Mouse (Mus musculus): ENCODE results near the gene Plppr1.

Gene Plppr1

GRCm38 (mm10) chr4:49101934-49102768 lies 43.1 kb downstream of the Plppr1 start:
- no peak for TF ChIP-seq NANOG (IDR thresholded peaks at IDR 0.05; ENCODE audit: borderline replicate concordance, low read length)
- TF ChIP-seq CTCF (conservative IDR thresholded peaks at IDR 0.05; ENCODE audit: low read length): no peak
- TF ChIP-seq POU5F1 (IDR thresholded peaks at IDR 0.05; ENCODE audit: borderline replicate concordance, low read length): no peak
- Histone ChIP-seq H3K9me3 (ENCODE audit: low read length) (no peaks in the 10 kb centered on the region), H3K36me3 (ENCODE audit: insufficient read depth, low read length) (no peaks in the 10 kb centered on the region)

DNA sequence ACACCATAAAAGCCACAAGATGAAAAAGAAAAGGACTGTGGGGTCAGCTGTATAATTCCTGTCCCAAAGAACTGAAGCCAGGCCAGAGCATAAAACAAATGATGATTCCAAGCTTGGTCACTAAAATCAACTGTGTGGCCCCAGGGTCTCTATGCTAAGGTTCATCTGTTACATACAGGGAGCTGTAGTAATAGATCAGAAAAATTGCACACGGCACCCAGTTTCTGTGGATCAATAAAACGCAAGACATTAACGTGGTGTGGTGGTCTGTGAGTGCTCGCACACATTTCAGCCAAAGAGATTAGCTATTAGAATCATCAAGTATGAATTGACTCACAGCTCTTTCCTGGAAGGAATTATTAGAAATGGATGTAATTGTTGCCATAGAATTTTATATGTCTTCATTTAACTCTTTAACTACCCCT lies 43.7 kb downstream of the Plppr1 start:
- Histone ChIP-seq H3K4me1 (replicated peaks; ENCODE audit: low read depth, low read length) (no peaks in the 10 kb centered on the region), H3K27me3 (ENCODE audit: insufficient read depth, low read length) (no peaks in the 10 kb centered on the region), H3K9me3 (ENCODE audit: low read length) (no peaks in the 10 kb centered on the region), H3K36me3 (ENCODE audit: insufficient read depth, low read length) (no peaks in the 10 kb centered on the region), H3K4me3 (replicated peaks; ENCODE audit: low read length) (no peak overlapping the region)
- TF ChIP-seq CTCF (conservative IDR thresholded peaks at IDR 0.05; ENCODE audit: low read length) (no peak), NANOG (IDR thresholded peaks at IDR 0.05; ENCODE audit: borderline replicate concordance, low read length) (no peak), POU5F1 (IDR thresholded peaks at IDR 0.05; ENCODE audit: borderline replicate concordance, low read length) (no peak)

More at GRCm38 (mm10) chr4:49101934-49102768, 43.1 kb downstream of the Plppr1 start:
- no peaks in the 10 kb centered on the region for H3K4me1 ChIP-seq (replicated peaks; ENCODE audit: low read depth, low read length)
- H3K27me3 ChIP-seq (ENCODE audit: insufficient read depth, low read length): no peaks in the 10 kb centered on the region
- H3K4me3 ChIP-seq (replicated peaks; ENCODE audit: low read length): no peak overlapping the region

DNA sequence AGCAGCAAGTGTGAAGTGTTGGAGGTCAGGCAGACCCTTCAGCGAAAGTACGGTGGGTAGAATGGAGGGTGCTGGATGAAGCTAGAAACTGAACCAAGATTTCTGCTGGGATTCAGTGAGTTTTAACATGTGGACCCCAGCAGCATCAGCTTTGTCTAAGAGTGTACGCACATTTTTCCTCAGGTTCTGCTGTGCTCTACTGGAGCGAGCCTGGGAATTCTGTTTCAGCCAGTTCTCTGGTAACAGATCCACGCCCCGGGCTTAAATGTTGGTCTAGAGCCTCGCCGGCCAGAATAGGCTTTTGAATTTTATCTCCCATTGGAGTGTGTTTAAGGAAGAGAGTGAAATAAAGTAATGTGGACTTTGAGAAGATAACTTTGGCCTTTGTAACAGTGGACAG lies 45.8 kb downstream of the Plppr1 start:
- H3K4me1 ChIP-seq (replicated peaks; ENCODE audit: low read depth, low read length): no peaks in the 10 kb centered on the region
- no peak for TF ChIP-seq POU5F1 (IDR thresholded peaks at IDR 0.05; ENCODE audit: borderline replicate concordance, low read length)
- TF ChIP-seq NANOG (IDR thresholded peaks at IDR 0.05; ENCODE audit: borderline replicate concordance, low read length): no peak
- H3K27me3 ChIP-seq (ENCODE audit: insufficient read depth, low read length): no peaks in the 10 kb centered on the region
- H3K9me3 ChIP-seq (ENCODE audit: low read length): no peaks in the 10 kb centered on the region
- H3K4me3 ChIP-seq (replicated peaks; ENCODE audit: low read length): no peak overlapping the region
- no peaks in the 10 kb centered on the region for H3K36me3 ChIP-seq (ENCODE audit: insufficient read depth, low read length)

DNA sequence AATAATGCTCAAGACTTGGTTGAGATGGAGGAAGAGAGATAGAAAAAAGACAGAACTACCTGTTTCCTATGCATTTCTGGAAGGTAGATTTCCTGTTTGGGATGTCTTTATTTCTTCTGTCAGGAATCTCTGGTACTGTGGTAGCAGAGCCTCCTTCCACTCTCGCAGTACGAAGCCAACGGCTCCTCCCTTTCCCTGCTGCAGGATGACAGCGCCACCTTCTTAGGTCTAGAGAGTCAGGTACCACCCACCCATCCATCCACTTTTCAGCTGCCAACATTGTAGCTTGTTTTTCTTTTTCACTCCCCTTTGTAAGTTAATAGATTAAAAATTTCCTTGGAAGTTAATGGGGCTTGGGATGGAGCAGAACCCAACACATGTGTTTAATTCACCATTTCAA lies 48.8 kb downstream of the Plppr1 start:
- Histone ChIP-seq H3K4me1 (replicated peaks; ENCODE audit: low read depth, low read length) (no peaks in the 10 kb centered on the region), H3K4me3 (replicated peaks; ENCODE audit: low read length) (no peak overlapping the region), H3K9me3 (ENCODE audit: low read length) (no peaks in the 10 kb centered on the region), H3K36me3 (ENCODE audit: insufficient read depth, low read length) (no peaks in the 10 kb centered on the region), H3K27me3 (ENCODE audit: insufficient read depth, low read length) (no peaks in the 10 kb centered on the region)
- no peak for TF ChIP-seq CTCF (conservative IDR thresholded peaks at IDR 0.05; ENCODE audit: low read length)
- TF ChIP-seq POU5F1 (IDR thresholded peaks at IDR 0.05; ENCODE audit: borderline replicate concordance, low read length): no peak
- no peak for TF ChIP-seq NANOG (IDR thresholded peaks at IDR 0.05; ENCODE audit: borderline replicate concordance, low read length)

DNA sequence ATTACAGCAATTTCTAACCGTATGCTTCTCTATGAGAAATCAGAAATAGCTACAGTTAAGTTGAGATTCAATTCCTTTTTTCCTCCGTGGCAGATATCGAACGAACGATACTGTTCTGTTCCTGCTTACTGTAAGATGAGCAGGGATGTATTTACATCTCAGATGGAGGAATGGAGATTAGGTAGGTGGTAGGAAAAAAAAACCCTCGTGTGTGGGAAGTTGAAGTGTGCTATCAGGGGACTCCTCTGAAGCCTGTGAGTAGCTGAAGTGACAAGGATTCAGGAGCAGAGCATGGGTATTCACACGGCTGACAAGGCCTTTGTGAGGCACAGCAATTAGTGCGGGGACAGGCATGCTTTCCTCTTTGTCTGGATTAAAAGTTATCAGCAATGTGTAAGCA lies 49.3 kb downstream of the Plppr1 start:
- H3K4me1 ChIP-seq (replicated peaks; ENCODE audit: low read depth, low read length): no peaks in the 10 kb centered on the region
- TF ChIP-seq CTCF (conservative IDR thresholded peaks at IDR 0.05; ENCODE audit: low read length) (no peak), NANOG (IDR thresholded peaks at IDR 0.05; ENCODE audit: borderline replicate concordance, low read length) (no peak), POU5F1 (IDR thresholded peaks at IDR 0.05; ENCODE audit: borderline replicate concordance, low read length) (no peak)
- no peak overlapping the region for H3K4me3 ChIP-seq (replicated peaks; ENCODE audit: low read length)
- H3K27me3 ChIP-seq (ENCODE audit: insufficient read depth, low read length): no peaks in the 10 kb centered on the region
- no peaks in the 10 kb centered on the region for H3K36me3 ChIP-seq (ENCODE audit: insufficient read depth, low read length)
- no peaks in the 10 kb centered on the region for H3K9me3 ChIP-seq (ENCODE audit: low read length)

DNA sequence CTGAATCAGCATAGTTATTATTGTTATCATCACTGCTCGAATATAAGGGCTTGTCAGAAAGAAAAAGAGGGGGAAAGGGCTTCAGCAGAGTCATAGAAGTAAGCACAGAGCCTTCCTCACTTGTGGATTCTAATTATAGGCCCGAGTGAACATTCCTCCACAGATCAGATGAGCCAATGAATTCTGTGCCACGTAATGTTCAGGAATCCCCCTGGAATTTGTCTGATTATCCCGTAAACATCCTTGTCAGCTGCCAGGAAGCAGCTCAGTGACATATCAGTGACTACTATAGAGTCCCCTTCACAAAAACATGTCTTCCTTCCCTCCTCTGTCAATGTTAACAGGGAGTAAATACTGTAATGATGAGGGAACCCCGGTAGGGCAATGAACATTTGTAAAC lies 50.9 kb downstream of the Plppr1 start:
- Histone ChIP-seq H3K4me1 (replicated peaks; ENCODE audit: low read depth, low read length) (no peaks in the 10 kb centered on the region), H3K4me3 (replicated peaks; ENCODE audit: low read length) (no peak overlapping the region), H3K9me3 (ENCODE audit: low read length) (no peaks in the 10 kb centered on the region), H3K36me3 (ENCODE audit: insufficient read depth, low read length) (no peaks in the 10 kb centered on the region), H3K27me3 (ENCODE audit: insufficient read depth, low read length) (no peaks in the 10 kb centered on the region)
- no peak for TF ChIP-seq CTCF (conservative IDR thresholded peaks at IDR 0.05; ENCODE audit: low read length)
- no peak for TF ChIP-seq NANOG (IDR thresholded peaks at IDR 0.05; ENCODE audit: borderline replicate concordance, low read length)
- no peak for TF ChIP-seq POU5F1 (IDR thresholded peaks at IDR 0.05; ENCODE audit: borderline replicate concordance, low read length)

GRCm38 (mm10) chr4:49118842-49119241 lies 59.8 kb downstream of the Plppr1 start:
- TF ChIP-seq CTCF (conservative IDR thresholded peaks at IDR 0.05; ENCODE audit: low read length): no peak
- no peak for TF ChIP-seq POU5F1 (IDR thresholded peaks at IDR 0.05; ENCODE audit: borderline replicate concordance, low read length)
- TF ChIP-seq NANOG (IDR thresholded peaks at IDR 0.05; ENCODE audit: borderline replicate concordance, low read length): no peak
- no peaks in the 10 kb centered on the region for H3K4me1 ChIP-seq (replicated peaks; ENCODE audit: low read depth, low read length)
- no peaks in the 10 kb centered on the region for H3K9me3 ChIP-seq (ENCODE audit: low read length)
- no peak overlapping the region for H3K4me3 ChIP-seq (replicated peaks; ENCODE audit: low read length)
- H3K36me3 ChIP-seq (ENCODE audit: insufficient read depth, low read length): no peaks in the 10 kb centered on the region
- H3K27me3 ChIP-seq (ENCODE audit: insufficient read depth, low read length): no peaks in the 10 kb centered on the region

DNA sequence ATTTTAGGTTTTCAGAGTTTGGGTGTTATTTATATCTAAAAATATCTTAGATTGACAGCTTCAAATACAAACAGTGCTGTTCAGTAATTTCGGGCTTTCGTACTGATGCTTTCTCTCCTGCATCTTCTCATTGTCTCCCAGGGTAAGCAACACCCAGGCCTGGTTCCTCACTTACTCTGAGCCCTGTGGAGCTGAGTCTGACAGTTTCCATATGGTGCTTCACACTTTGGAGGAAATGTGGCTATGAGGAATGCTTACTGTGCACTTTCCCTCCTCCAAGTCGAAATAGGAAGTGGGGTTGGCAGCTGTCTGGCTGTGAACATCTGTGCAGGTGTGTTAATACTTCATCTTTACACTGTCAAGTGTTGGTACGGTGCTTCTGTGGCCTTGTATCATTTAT lies 85.7 kb downstream of the Plppr1 start:
- Histone ChIP-seq H3K9me3 (ENCODE audit: low read length) (no peaks in the 10 kb centered on the region), H3K27me3 (ENCODE audit: insufficient read depth, low read length) (no peaks in the 10 kb centered on the region), H3K36me3 (ENCODE audit: insufficient read depth, low read length) (no peaks in the 10 kb centered on the region), H3K4me3 (replicated peaks; ENCODE audit: low read length) (no peak overlapping the region), H3K4me1 (replicated peaks; ENCODE audit: low read depth, low read length) (no peaks in the 10 kb centered on the region)
- no peak for TF ChIP-seq POU5F1 (IDR thresholded peaks at IDR 0.05; ENCODE audit: borderline replicate concordance, low read length)
- no peak for TF ChIP-seq NANOG (IDR thresholded peaks at IDR 0.05; ENCODE audit: borderline replicate concordance, low read length)
- TF ChIP-seq CTCF (conservative IDR thresholded peaks at IDR 0.05; ENCODE audit: low read length): no peak

DNA sequence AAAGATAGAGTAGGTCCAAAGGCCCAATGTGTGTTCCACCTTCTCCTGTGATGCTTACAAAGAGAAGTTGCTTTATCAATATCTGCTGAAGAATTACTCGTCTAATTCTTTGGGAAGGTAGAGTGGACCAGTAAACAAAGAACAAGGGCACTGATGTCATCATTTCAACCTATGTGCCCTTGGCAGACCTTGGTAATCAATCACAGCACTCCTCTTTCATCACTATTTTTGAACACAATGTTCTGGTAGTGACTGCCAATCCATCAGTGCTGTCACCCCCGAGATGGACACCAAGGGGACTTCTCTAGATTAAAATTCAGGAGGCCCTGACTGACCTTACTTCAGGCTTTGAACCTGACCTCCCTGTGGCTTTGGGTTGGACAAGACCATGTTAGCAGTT lies 89.7 kb downstream of the Plppr1 start:
- H3K4me3 ChIP-seq (replicated peaks; ENCODE audit: low read length): no peak overlapping the region
- no peaks in the 10 kb centered on the region for H3K27me3 ChIP-seq (ENCODE audit: insufficient read depth, low read length)
- no peak for TF ChIP-seq CTCF (conservative IDR thresholded peaks at IDR 0.05; ENCODE audit: low read length)
- no peak for TF ChIP-seq POU5F1 (IDR thresholded peaks at IDR 0.05; ENCODE audit: borderline replicate concordance, low read length)
- TF ChIP-seq NANOG (IDR thresholded peaks at IDR 0.05; ENCODE audit: borderline replicate concordance, low read length): no peak
- no peaks in the 10 kb centered on the region for H3K36me3 ChIP-seq (ENCODE audit: insufficient read depth, low read length)
- no peaks in the 10 kb centered on the region for H3K4me1 ChIP-seq (replicated peaks; ENCODE audit: low read depth, low read length)
- no peaks in the 10 kb centered on the region for H3K9me3 ChIP-seq (ENCODE audit: low read length)
